Mouse (Mus musculus): ENCODE measurements around the gene Racgap1.
A peak's percentile ranks its signal among the peaks of the same experiment; 100 is the strongest.

DNA sequence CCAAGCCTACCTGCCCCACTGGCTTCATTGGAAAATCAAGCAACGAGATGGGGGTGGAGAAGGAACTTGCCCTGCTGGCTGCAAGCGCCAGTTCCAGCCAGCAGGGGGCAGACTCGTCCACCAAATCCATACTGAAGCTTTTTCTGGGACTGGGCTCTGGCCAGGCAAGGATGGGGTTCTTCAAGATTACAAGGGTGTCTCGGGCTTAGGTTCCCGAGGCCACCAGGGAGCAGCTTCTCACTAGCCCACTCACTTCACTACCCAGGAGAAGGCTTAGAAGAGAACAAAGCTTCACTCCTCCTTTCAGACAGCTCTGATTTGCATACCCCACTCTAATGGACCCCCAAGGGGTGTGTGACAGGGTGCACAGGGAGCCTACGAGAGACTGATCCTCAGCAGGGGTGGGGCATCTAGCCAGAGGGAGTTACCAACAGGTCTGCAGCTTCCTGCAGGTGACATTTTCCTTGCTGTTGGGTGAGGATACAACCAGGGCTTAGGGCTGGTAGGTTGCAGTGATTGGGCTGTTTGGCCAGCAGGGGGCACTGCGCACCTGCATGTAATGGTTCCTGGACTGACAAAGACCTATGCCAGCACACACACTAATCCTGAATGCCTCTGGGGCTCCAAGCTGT lies 55.3 kb downstream of the Racgap1 start:
- TF ChIP-seq CTCF (IDR thresholded peaks at IDR 0.05; ENCODE audit: low read depth): peak; percentile 89
- TF ChIP-seq EP300 (optimal IDR thresholded peaks at IDR 0.05): no peak
